Mouse (Mus musculus) frontal cortex, postnatal 10 days (tissue): ENCODE measurements at regions not wholly inside any gene's neighbourhood (a gene's known extent, or its start where the extent isn't known, plus 50 kb on each side); places are given as distances from the start of the nearest gene placed in this dataset.
A peak's percentile ranks its signal among the peaks of the same experiment; 100 is the strongest.

ENCODE experiments used
- DNase-seq, 2 experiments: peaks; one replicate each; pipeline ENCODE4 v3.0.0; 2022; ENCODE audit warnings: low spot score in 2 of 2, mixed read lengths in 1 of 2

- DNase-seq: no peak
These were observed 70.8 kb downstream of the Mat2b start for GRCm38 (mm10) chr11:40624126-40624778.

GRCm38 (mm10) chr11:40620036-40620435 lies 75.0 kb downstream of the Mat2b start:
- DNase-seq: no peak

GRCm38 (mm10) chr11:40603008-40603407 lies 92.0 kb downstream of the Mat2b start:
- DNase-seq: no peak

- peak in 1 of 2 experiments; percentile 17 for DNase-seq
These were observed 93.5 kb downstream of the Mat2b start for GRCm38 (mm10) chr11:40601572-40601909.

- no peak for DNase-seq
These were observed 94.0 kb downstream of the Mat2b start for GRCm38 (mm10) chr11:40600773-40601571.

- DNase-seq: peak in 1 of 2 experiments; percentile 13
These were observed 94.8 kb downstream of the Mat2b start for GRCm38 (mm10) chr11:40599956-40600772.

GRCm38 (mm10) chr11:40596347-40596746 lies 98.7 kb downstream of the Mat2b start:
- DNase-seq: no peak

- DNase-seq: no peak
These were observed 102.9 kb downstream of the Mat2b start for GRCm38 (mm10) chr11:40592056-40592455.

GRCm38 (mm10) chr11:40573758-40574139 lies 121.3 kb downstream of the Mat2b start:
- no peak for DNase-seq

- no peak for DNase-seq
These were observed 121.8 kb downstream of the Mat2b start for GRCm38 (mm10) chr11:40572953-40573757.

- no peak for DNase-seq
These were observed 132.1 kb downstream of the Mat2b start for GRCm38 (mm10) chr11:40562866-40563265.

GRCm38 (mm10) chr11:40561983-40562382 lies 133.0 kb downstream of the Mat2b start:
- no peak for DNase-seq

GRCm38 (mm10) chr11:40561400-40561799 lies 133.6 kb downstream of the Mat2b start:
- no peak for DNase-seq

- DNase-seq: no peak
These were observed 136.5 kb downstream of the Mat2b start for GRCm38 (mm10) chr11:40558486-40558885.

- DNase-seq: peak; percentile 11 to 28
These were observed 139.9 kb downstream of the Mat2b start for GRCm38 (mm10) chr11:40554867-40555794.

GRCm38 (mm10) chr11:40552054-40552453 lies 142.9 kb downstream of the Mat2b start:
- DNase-seq: peak; percentile 16 to 58

- DNase-seq: no peak
These were observed 148.4 kb downstream of the Mat2b start for GRCm38 (mm10) chr11:40546596-40546995.

- DNase-seq: no peak
These were observed 149.5 kb downstream of the Mat2b start for GRCm38 (mm10) chr11:40545537-40545936.

- no peak for DNase-seq
These were observed 154.8 kb downstream of the Mat2b start for GRCm38 (mm10) chr11:40540229-40540628.

- no peak for DNase-seq
These were observed 155.2 kb downstream of the Mat2b start for GRCm38 (mm10) chr11:40539776-40540175.
